Mouse (Mus musculus) urinary bladder, postnatal 36 days (tissue): ENCODE measurements around the gene Wrap73.

ENCODE experiments used
- DNase-seq, 2 experiments: peaks; one replicate each; pipeline ENCODE4 v3.0.0; 2022; ENCODE audit warnings: low spot score in 2 of 2, mixed read lengths in 1 of 2

Wrap73 gene

GRCm38 (mm10) chr4:154181001-154181400 lies 38.8 kb downstream of the Wrap73 start:
- DNase-seq, result peak; percentile 30 to 35

GRCm38 (mm10) chr4:154183566-154183965 lies 41.4 kb downstream of the Wrap73 start:
- DNase-seq, result no peak

- no peak for DNase-seq
These were observed 42.8 kb downstream of the Wrap73 start for GRCm38 (mm10) chr4:154185001-154185400.

- no peak for DNase-seq
These were observed 43.9 kb downstream of the Wrap73 start for GRCm38 (mm10) chr4:154186002-154186537.

GRCm38 (mm10) chr4:154188948-154189347 lies 46.8 kb downstream of the Wrap73 start:
- no peak for DNase-seq

GRCm38 (mm10) chr4:154197961-154198360 lies 55.8 kb downstream of the Wrap73 start:
- DNase-seq, result no peak

- DNase-seq, result no peak
These were observed 56.3 kb downstream of the Wrap73 start for GRCm38 (mm10) chr4:154198377-154198961.

GRCm38 (mm10) chr4:154201511-154201910 lies 59.3 kb downstream of the Wrap73 start:
- DNase-seq, result no peak

- peak in 1 of 2 experiments; percentile 32 for DNase-seq
These were observed 62.4 kb downstream of the Wrap73 start for GRCm38 (mm10) chr4:154204532-154204931.

- peak in 1 of 2 experiments; percentile 34 for DNase-seq
These were observed 63.2 kb downstream of the Wrap73 start for GRCm38 (mm10) chr4:154205392-154205791.

GRCm38 (mm10) chr4:154207261-154207660 lies 65.1 kb downstream of the Wrap73 start:
- DNase-seq, result peak; percentile 48 to 50

- peak in 1 of 2 experiments; percentile 55 for DNase-seq
These were observed 66.9 kb downstream of the Wrap73 start for GRCm38 (mm10) chr4:154209054-154209453.

- no peak for DNase-seq
These were observed 67.7 kb downstream of the Wrap73 start for GRCm38 (mm10) chr4:154209825-154210224.

GRCm38 (mm10) chr4:154211459-154211858 lies 69.3 kb downstream of the Wrap73 start:
- DNase-seq, result no peak

- peak in 1 of 2 experiments; percentile 52 for DNase-seq
These were observed 71.4 kb downstream of the Wrap73 start for GRCm38 (mm10) chr4:154213586-154213985.

- no peak for DNase-seq
These were observed 71.9 kb downstream of the Wrap73 start for GRCm38 (mm10) chr4:154214075-154214474.
